Mouse (Mus musculus) hematopoietic stem cell, adult 5-6 weeks (primary cell): Measurements from ENCODE around the gene Nkd2. TPM values are rescaled to one million over a fixed set of nuclear protein-coding genes. Genes with fewer than 3 reads are reported as not detected.

Source experiments
- ATAC-seq, 2 experiments: fragments of 125-278 bp in 1 of 2; replicated peaks in 1 of 2; 2 replicates each; pipeline ENCODE4 v1.8.0; 2016 to 2017; ENCODE audit warnings: inconsistent platforms in 2 of 2, mild to moderate bottlenecking in 2 of 2, moderate number of reproducible peaks in 2 of 2, low read depth in 1 of 2, moderate TSS enrichment in 1 of 2; ENCODE audit not compliant: low FRiP score in 2 of 2, poor library complexity in 2 of 2, severe bottlenecking in 2 of 2, insufficient read depth in 1 of 2, low TSS enrichment in 1 of 2
- total RNA-seq: library from RNA; stranded (forward); fragments of 172-1452, 232-1000 nt; gene quantifications from 2 replicates; pipeline ENCODE4 v1.2.3, GENCODE M21; 2017

The Nkd2 gene
- total RNA-seq = not detected in 2 replicates

DNA sequence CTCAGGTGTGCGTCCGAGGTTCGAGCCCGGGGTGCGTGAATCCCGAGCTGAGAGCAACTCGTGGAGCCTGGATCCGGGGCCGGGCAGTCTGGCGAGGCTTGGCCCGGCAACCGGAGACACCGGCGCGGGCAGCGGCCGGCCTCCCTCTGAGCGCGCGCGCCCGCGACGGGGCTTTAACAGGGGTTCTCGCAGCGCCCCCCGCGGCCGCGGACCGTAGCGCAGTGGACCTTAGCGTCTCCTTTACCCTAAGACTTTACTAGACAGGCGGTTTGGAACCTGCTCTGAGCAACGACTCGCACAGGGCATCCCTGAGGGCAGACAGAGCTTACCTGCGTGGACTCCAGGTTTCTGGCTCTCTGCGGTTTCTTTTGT lies at the start of gene Nkd2:
Gene Nkd2, minus strand, starts transcription at position 167 of the 372 bp plus-strand sequence.
- ATAC-seq = peak; percentile 79 to 82

DNA sequence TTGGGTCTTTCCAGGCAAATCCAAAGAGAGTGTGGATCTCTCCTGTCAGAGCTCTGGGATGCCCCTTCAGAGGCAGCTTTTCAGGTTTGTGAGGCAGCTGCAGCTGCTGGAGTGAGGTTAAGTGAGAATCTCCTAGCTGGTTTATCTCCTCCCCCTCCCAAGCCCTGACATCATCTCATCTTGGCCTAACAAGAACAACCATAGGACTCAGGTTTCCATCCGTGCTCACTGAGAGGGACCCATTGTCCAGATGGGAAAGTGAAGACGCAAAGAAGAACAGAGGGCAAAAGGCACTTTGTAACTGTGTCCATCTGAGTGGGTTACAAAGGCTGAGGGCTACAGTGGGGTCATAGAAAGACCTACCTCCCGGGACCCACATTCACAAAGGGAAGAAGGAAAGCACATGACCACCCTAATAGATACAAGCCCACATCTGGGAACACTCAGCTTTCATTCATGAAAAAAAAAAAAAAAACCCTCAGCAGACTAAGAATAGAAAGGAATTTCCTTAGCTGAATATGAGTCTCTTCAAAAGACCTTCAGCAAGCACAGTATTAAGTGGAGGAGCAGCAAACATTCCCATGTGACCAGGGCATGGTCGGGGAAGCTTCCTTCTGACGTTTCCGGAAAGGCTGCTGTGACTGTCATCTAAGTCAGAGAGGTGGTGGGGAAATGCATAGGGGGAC lies 45.2 kb upstream of the Nkd2 start:
- ATAC-seq = no peak

DNA sequence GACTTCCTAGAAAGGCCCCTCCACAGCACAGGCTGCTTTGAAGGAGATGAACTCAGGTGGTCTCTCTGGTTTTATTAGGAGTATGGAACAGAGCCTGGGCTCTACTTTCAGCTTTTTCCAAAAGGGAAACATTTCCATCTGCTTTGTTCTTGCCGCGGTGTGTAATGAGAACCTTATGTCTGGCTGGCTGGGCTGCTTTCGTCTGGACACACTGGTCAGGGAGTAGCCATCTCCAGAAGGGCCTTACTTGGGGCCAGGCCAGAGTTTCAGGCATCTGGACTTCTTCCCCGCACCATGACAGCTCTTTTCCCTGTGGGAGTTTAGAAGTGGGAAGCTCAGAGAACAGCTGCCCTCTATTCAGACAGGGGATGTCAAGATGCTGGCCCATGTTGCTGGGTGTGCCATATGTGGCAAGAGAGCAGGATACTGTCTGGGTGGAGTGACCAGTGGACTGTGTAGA lies 40.0 kb upstream of the Nkd2 start:
- no peak for ATAC-seq

DNA sequence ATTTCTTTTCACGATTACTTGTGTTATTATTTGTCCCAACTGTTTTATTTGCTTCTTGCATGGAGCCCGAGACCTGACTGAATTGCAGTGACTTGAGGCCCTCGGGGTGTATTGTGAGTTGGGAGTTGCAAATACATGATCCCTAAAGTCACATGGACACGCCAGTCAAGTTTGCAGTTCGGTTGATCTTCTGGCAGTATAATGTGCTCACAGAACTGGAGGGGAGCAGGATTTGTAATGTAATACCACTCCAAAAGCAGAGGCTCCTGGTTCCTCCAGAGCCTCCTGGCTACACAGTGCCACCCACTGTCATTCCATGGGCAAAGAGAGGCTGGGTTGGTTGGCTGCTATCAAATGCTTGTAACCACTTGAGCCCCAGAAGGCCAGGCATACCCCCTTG lies 39.2 kb upstream of the Nkd2 start:
- ATAC-seq = no peak

DNA sequence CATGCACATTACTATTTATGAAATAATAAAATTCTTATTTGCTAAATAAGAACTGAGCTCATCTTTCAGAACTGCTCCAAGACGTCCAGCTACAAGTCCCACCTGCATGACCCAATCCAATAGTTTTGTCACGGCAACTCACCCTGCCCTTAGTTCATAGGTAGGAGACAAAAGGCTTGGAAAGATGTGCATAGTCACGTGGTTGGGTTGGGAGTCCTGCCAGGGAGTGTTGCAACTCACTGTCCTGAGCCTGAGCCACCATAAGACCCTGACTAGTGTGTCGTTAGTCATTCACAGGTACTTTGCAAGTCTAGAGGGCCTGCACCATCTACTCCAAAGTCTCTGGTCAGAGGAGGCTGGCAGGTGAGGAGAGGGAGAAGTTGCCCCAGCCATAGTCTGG lies 38.6 kb upstream of the Nkd2 start:
- no peak for ATAC-seq

DNA sequence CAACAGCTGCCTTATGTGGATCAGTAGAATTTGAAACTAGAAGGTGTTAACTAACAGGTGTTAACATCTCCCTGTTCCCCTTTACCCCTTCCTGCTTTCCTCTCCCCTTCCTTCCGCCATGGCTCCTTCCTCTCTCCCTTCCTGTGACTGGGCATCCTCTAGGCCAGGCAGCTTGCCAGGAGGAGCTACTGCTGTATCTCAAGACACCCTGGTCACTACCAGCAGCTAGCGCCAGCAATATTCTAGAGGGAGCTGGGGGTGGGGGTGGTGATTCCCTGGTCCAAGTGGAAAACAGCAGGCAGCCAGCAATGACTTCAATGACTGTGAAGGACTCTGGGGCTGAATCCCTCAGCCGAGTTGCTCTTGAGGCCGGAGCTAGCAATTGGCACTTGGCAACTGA lies 38.2 kb upstream of the Nkd2 start:
- no peak for ATAC-seq

DNA sequence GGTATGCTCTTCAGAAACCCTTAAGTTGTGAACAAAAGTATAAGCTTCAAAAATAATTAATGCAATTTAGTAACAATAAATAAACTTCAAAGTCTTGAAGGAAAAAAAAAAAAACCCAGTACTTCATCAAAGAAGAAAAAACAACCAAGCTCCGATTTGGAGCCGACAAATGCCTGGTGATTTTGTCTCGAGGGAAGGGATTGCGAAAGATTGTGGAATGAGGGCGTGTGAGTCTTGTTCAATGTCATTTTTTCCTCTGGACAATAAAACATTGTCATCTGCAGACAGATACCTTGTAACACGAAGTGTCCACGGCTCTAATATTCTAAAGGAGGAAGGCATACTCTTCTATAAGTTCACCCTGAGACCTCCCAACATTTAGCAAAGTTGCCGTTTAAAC lies 33.9 kb upstream of the Nkd2 start:
- no peak for ATAC-seq

DNA sequence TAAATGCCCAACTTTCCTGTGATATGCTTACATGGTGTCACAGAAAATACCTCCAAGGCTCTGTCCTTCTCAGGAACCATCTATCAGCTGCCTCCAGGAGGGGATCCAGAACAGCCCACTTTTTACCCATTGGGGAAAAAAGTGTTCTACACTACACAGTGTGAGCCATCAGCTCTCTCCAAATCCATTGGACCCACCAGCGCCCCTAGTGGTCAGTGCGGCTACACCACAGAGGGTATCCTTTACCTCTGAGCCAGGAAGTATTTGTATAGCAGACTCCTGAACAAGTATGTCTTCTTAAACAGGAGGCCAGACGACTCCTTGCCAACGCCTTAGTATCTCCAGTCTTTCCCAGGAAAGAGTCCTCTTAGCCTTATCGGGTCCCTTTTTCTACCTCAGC lies 32.4 kb upstream of the Nkd2 start:
- no peak for ATAC-seq

DNA sequence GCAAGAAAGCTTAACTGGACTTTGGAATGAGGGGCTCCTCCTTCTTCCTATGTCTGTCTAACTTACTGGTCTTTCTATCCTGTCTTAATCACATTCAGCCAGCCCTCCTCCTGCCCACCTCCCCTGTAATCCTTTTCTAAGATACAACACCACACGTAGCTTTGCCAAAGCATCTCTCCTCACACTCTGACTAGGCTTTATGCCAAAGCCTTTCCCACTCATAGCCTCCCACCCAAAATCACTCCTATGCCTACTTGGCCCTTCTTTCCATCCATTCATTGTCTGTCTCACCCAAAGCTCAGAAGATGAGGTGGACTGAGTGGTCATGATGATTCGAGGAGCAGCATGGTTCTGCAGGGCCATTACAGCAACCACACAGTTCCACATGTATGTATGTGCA lies 24.7 kb upstream of the Nkd2 start:
- no peak for ATAC-seq

DNA sequence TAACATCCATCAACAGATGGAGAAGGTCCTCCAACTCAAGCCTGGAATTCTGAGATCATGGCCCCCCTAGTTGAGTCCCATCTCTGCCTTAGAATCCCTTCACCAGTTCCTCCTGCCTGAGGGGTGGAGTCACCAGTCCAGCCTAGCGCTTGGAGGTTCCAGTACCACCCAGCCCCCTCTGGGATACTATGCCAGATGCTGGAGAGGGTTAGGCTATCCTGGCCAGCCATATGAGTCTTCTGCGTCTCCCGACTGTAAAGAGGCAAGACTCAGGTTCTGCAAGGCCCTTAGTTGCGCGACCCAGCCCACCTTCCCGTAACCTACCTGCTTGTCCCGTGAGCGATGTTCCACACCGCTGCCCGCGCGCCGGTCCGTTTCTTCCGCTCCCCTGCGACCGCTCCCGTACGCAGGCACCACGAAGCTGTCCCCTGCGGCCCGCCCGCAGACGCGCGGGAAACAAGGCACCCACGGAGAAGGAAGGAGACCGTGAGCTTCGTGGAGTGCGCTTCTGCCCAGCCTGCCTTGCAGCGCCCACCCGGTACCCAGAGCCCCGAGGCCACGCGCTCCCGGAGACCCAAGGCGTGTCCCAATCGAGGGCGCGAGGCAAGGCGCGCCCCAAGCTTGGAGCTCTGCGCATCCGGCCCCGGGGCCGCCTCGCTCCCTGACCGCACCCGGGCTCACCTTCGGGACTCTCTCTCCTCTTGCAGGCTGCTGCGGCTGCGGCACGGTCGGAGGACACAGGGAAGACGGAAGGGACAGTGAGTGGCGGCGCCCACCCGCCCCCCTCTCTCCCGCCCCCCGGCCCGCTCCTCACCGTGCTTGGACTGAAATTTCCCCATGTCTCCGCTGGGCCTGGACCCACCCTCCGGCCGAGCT lies 604 bp downstream of the Nkd2 start:
- ATAC-seq = 0 out of 4 replicates have a peak, but pooled peaks of 1 of the 2 experiments have one; percentile 18

DNA sequence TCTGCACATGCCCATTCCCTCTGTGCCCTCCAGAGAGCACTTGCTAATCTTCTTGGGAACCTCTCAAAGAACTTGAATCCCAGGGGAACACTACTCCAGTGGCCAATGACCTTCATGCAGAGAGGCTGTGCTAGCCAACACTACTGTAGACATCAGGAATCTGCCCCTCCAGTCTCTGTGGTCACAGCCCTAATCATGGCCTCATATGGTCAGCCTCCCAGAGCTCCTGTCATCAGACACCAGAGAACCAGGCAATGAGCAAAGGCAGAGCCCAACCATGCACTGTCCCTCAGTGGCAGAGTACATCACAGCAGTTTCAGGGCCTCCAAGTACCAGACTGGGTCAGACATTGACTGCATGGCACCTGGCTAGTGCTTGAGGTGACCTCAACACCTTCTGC lies 4.7 kb downstream of the Nkd2 start:
- no peak for ATAC-seq

DNA sequence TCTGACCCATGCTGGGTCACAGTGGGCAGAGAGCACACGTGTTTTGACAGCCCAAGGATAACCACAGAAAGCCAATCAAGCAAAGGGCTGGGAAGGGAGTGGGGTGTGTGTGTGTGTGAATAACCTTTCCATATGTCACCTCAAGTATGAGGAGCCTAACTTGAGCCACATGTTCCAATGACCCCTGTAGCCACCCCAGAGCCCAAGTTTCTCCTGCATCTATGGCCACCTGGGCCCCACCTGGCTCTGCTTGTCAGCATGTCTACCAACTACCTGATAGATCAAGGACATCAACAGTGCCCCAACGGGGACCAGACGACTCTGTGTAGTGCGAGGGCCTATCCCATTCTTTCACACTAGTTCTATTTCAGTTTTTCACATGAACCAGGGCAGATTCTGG lies 7.7 kb downstream of the Nkd2 start:
- no peak for ATAC-seq

DNA sequence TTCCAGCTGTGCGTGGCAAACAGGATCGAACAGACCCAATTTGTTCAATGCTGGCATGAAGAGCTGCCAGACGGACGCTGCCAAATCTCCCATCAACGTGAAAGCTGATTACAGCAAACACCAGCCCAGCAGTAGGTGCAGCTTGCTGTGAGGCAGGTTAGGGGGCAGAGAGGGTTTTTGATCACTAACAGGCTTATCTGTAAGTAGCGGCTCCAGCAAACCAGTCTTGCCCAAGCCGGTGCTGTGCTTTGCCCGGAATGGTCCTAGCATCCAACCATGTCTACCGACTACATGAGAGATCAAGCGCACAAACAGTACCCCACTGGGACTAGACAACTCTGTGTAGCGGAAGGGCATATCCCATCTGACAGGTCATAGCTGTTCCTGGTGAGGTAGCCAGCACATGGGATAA lies 8.3 kb downstream of the Nkd2 start:
- no peak for ATAC-seq

DNA sequence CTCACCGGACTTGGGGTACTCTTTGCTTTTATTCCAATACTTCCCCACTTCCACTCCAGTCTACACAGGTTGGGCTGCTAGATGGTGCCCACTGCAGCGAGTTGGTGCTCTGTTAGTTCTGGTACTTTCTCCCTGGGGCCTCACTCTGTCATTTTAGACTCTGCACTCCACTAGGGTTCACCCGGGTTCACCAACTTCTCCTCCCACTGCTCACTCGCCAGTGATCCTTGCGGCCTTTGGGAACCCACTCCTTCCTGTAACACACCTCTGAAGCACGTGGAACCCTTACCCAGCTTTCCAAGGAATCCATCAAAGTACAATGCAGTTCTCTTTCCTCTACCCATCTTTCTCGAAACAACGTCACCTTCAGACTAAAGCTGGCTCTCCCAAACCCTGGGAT lies 9.7 kb downstream of the Nkd2 start:
- no peak for ATAC-seq

DNA sequence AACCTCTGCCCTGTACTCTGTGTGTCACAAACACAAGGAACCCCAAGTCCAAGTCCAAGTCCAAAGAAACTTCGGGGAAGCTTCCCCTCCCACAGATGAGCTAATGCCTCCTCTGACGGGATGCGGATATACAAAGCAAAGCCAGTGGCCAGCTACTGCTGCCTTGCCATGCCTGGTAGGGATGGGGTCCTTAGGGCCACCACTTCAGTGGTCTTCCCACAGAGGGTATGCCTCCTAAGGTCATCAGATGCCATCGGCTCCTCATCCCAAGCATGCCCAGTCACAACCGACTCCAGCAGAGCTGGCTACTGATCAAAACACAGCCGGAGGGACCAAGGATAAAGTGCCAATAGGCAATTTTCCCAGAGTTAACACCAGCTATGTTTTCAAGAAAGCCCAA lies 10.9 kb downstream of the Nkd2 start:
- no peak for ATAC-seq

DNA sequence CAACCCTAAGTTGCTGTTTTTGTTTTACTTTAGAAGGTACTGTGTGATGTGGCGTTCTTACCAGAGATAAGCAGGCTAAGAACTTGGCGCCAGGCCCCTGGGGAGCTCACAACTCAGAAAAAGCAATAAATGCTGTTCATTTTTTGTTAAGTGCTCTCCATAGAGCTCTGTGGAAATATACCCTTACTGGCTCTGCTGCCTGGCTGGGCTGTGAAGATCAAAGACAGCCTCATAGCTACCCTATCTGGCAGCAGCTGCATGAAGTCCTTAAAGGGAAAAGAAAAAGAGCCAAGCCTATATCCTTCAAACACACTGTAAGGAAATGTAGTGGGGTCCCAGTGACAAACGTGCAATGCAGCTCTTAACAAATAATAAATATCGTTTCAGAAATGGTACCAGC lies 11.6 kb downstream of the Nkd2 start:
- ATAC-seq = no peak

DNA sequence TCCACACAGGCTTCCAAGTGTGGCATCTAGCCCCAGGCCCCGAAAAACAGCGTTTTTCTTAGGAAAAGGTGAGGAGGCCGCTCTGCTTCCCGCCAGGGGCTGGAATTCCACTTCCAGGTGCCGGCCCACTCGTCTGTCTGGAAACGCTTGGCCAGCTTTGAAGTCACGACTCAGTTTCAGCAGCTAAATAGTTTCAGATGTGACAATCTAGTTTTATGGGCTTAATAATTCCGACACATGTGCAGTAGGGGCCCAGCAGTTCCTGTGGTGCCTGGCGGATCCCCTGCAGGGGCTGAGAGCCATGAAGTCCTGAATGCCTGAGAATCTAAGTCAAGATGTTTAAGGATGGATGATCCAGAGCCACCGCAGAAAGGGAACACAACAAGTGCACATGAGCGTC lies 13.6 kb downstream of the Nkd2 start:
- no peak for ATAC-seq

DNA sequence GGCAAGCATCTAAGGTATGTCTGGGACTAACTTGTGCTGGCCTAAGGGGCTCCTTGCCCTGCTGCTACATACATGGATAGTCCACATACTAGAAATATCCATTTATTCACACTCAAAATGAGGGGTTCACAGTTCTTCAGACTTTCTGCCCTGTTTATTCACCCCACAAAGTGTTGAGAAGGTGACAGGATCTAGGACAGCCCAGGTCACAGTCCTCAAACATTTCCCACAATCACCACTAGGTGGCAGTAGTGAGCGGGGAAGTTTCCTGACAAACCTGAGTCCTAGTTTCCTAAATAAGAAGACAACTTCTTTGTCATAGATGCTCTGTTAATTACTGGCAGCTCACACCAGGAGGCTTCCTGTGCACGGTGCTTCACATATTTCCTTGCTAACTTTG lies 15.9 kb downstream of the Nkd2 start:
- peak; percentile 56 to 71; a peak in 3 of 4 replicates for ATAC-seq

DNA sequence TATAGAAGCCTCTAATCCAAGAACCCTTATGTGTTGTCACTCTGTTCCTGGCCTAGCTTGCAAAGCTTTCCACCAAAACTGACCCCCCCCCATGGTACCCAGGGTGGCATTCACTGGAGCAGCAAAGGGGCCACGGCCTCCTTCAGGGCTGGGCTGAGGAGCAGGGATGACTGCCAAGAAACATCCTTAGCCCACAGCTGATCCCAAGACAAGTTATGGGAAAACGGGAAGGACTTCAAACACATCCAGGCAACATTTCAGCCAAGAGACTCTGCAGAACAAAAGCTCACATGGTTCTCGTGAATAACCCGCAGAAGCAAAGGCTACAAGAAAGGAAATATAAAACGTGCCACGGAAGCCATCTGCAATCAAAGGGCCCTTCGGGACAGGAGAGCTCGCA lies 20.2 kb downstream of the Nkd2 start:
- ATAC-seq = no peak
